Mouse (Mus musculus): ENCODE data around the gene Aurkb.

The Aurkb gene

DNA sequence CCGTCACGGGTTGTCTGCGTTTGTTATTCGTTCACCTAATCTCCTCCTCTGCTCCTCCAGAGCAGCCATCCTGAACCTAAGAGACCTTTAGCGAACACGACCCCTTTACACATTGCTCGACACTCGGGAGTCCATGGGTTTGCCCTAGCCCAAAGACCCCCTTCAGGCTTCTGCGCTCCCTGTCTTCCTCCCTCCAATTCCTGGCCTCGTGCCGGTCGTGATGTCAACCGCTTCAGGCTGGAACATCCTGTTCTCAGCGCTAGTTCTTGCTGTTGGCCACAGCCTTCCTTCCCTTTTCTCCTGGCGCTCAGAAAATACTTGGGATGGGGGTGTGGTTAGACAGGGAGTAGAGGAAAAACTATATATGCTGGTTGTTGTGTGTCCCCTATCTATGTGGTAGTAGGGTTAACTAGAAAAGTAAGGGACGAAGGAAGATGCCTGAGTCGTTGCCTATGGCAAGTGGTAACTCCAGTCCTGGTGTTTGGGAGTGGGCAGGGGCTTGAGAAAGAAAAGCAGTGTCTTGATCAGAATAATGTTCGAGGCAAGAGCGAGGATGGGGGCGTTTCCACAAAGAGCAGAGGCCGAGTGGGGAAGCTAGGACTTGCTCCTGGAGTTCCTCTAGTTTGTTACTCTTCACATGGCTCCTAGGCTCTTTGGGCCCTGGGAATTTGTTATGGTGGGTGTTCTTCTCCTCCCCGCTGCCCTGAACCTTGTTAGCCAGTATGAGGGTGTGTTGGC lies 53.9 kb downstream of the Aurkb start:
- DNase-seq: peak; percentile 72

DNA sequence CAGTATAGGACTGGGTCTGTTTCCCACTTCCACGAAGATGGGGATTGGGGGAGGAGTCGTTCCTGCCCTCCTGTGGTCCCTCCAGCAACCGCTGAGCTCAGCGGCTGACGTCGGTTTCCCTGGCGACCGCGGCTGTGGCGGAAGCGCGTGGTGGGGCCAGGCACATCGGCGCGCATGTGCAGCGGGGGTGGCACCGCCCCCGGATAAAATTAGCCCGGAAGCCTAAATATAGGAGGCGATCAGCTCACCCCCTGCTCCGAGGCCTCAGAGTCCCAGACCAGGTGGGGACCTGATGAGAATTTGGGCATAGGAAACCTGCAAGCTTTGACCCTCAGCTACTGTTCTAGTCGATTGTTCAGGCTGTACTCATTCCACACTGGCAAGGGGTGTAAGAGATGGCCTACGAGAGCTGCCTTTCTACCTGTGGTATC lies 54.5 kb downstream of the Aurkb start:
- DNase-seq: peak; percentile 88

DNA sequence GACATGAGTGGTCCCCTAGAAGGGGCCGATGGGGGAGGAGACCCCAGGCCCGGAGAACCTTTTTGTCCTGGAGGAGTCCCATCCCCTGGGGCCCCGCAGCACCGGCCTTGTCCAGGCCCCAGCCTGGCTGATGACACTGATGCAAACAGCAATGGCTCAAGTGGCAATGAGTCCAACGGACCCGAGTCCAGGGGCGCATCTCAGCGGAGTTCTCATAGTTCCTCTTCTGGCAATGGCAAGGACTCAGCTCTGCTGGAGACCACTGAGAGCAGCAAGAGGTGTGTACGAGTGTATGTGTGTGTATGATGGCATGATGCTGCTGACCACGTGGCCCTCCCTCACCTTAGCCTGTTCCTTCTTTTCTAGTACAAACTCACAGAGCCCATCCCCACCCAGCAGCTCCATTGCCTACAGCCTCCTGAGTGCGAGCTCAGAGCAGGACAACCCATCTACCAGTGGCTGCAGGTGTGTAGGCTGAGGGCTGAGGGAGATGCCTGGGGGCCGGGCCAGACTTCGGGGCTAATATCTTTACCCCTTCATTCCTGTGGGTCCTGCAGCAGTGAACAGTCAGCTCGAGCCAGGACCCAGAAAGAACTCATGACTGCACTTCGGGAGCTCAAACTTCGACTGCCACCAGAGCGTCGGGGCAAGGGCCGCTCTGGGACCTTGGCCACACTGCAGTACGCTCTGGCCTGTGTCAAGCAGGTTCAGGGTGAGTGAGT lies 55.4 kb downstream of the Aurkb start:
- DNase-seq: peak; percentile 4
